Mouse (Mus musculus) forebrain, postnatal 0 days (tissue): ENCODE data around the gene Lif. TPM values are rescaled to one million over a fixed set of nuclear protein-coding genes. Genes with fewer than 3 reads are reported as not detected.

Source experiments
- ATAC-seq: fragments of 200-750 bp; cut with Nextera tagmentation; 2 replicates; pipeline ENCODE4 v1.8.0; 2017; ENCODE audit warnings: mild to moderate bottlenecking, moderate library complexity
- DNase-seq: peaks from one replicate; pipeline ENCODE4 v3.0.0-alpha.2; 2015
- H3K27ac ChIP-seq: fragments of 300-500 bp; sonication (generic); 2 replicates; pipeline ENCODE4 v1.5.1; 2014; ENCODE audit warnings: low read depth, mild to moderate bottlenecking, antibody characterized with exemption, low read length, moderate library complexity, mixed read lengths
- H3K27me3 ChIP-seq: fragments of 300-500 bp; sonication (generic); 2 replicates; pipeline ENCODE4 v1.6.1; 2014; ENCODE audit warnings: mild to moderate bottlenecking, low read length, mixed read lengths; ENCODE audit not compliant: insufficient read depth
- H3K36me3 ChIP-seq: fragments of 300-500 bp; sonication (generic); 2 replicates; pipeline ENCODE4 v1.6.1; 2014; ENCODE audit warnings: mild to moderate bottlenecking, moderate library complexity; ENCODE audit not compliant: insufficient read depth
- H3K4me1 ChIP-seq: fragments of 300-500 bp; sonication (generic); 2 replicates; pipeline ENCODE4 v1.6.1; 2014; ENCODE audit warnings: antibody characterized with exemption; ENCODE audit not compliant: insufficient read depth
- H3K4me2 ChIP-seq: fragments of 300-500 bp; sonication (generic); 2 replicates; pipeline ENCODE4 v1.6.1; 2014; ENCODE audit warnings: low read depth, mild to moderate bottlenecking, moderate library complexity
- H3K4me3 ChIP-seq: fragments of 300-500 bp; sonication (generic); 2 replicates; pipeline ENCODE4 v1.5.1; 2014; ENCODE audit warnings: low read depth, low read length, mixed read lengths
- H3K9ac ChIP-seq: fragments of 300-500 bp; sonication (generic); 2 replicates; pipeline ENCODE4 v1.6.1; 2014; ENCODE audit warnings: mild to moderate bottlenecking
- H3K9me3 ChIP-seq: fragments of 300-500 bp; sonication (generic); 2 replicates; pipeline ENCODE4 v1.6.1; 2016; ENCODE audit warnings: low read length
- CTCF ChIP-seq: sonication (generic); IDR thresholded peaks from 2 replicates; pipeline ENCODE4 v1.5.1; 2016; ENCODE audit warnings: antibody characterized with exemption, control low read depth, low read depth
- WGBS: fragments of 180-500 bp; shearing (Covaris S2); extraction: QIAGEN DNeasy Blood & Tissue Kit; methylation state at CpG from one replicate; pipeline ENCODE4 v1.1.7; 2014; 5-methylcytosine and 5-hydroxymethylcytosine counted together
- polyA plus RNA-seq: library from polyadenylated mRNA; unstranded; fragments of >200 nt; fragmentation: Nextera tagmentation; extraction: Ambion mirVana; gene quantifications from 2 replicates; pipeline ENCODE4 v1.2.1, GENCODE M21; 2015
- total RNA-seq: library from RNA; depleted of rRNA; stranded (reverse); fragments of >200 nt; gene quantifications from 2 replicates; pipeline ENCODE4 v1.2.3, GENCODE M21; 2014

Lif gene
- total and polyA plus RNA-seq, 2 experiments from 2014 or later = 0.22 to 0.43 TPM

GRCm38 (mm10) chr11:4222046-4222950, 35.1 kb upstream of the Lif start:
- Histone ChIP-seq H3K9ac (no peak overlapping the region), H3K27ac (no peak overlapping the region), H3K36me3 (no peaks in the 10 kb centered on the region), H3K4me3 (no peak overlapping the region), H3K27me3 (no peaks in the 10 kb centered on the region; the same call in 1 of the 2 replicates), H3K4me1 (no peaks in the 10 kb centered on the region; the same call in 1 of the 2 replicates), H3K9me3 (0 out of 2 replicates have a peak, but pooled peaks cover 5% of the 10 kb centered on the region), H3K4me2 (no peak overlapping the region)
- TF ChIP-seq CTCF = no peak
- DNase-seq (no peak), ATAC-seq (no peak)
- WGBS = 76% methylated on average over 17 of the region's 17 CpGs

- no peaks in the 10 kb centered on the region for H3K36me3 ChIP-seq
- no peak overlapping the region for H3K4me2 ChIP-seq
- no peaks in the 10 kb centered on the region for H3K9me3 ChIP-seq
- H3K4me3 ChIP-seq = no peak overlapping the region
- 38% methylated on average over 6 of the region's 7 CpGs for WGBS
- no peak for DNase-seq
- H3K4me1 ChIP-seq = no peaks in the 10 kb centered on the region
- ATAC-seq = no peak
- H3K27ac ChIP-seq = no peak overlapping the region
- H3K27me3 ChIP-seq = no peaks in the 10 kb centered on the region
- no peak for TF ChIP-seq CTCF
- no peak overlapping the region for H3K9ac ChIP-seq
These were observed 33.8 kb upstream of the Lif start for GRCm38 (mm10) chr11:4223393-4224188.

- ATAC-seq (no peak), DNase-seq (no peak)
- no peak overlapping the region for H3K27ac ChIP-seq
- no peaks in the 10 kb centered on the region for H3K27me3 ChIP-seq
- no peak for TF ChIP-seq CTCF
- H3K36me3 ChIP-seq = no peaks in the 10 kb centered on the region
- no peak overlapping the region for H3K4me3 ChIP-seq
- 46% methylated on average over 2 of the region's 2 CpGs for WGBS
- H3K4me1 ChIP-seq = no peaks in the 10 kb centered on the region
- no peak overlapping the region for H3K9ac ChIP-seq
- no peak overlapping the region for H3K4me2 ChIP-seq
- no peaks in the 10 kb centered on the region for H3K9me3 ChIP-seq
These were observed 33.1 kb upstream of the Lif start for GRCm38 (mm10) chr11:4224223-4224622.

- Histone ChIP-seq H3K9ac (no peak overlapping the region), H3K4me3 (no peak overlapping the region), H3K27me3 (no peaks in the 10 kb centered on the region), H3K27ac (no peak overlapping the region), H3K9me3 (no peaks in the 10 kb centered on the region), H3K4me2 (no peak overlapping the region), H3K36me3 (no peaks in the 10 kb centered on the region), H3K4me1 (no peaks in the 10 kb centered on the region)
- ATAC-seq = no peak
- DNase-seq = no peak
- TF ChIP-seq CTCF = no peak
- 86% methylated on average over 5 of the region's 5 CpGs for WGBS
These were observed 30.6 kb upstream of the Lif start for GRCm38 (mm10) chr11:4226569-4227325.

- H3K27ac ChIP-seq = no peak overlapping the region
- no peak overlapping the region for H3K4me3 ChIP-seq
- WGBS = 36% methylated on average over 8 of the region's 8 CpGs
- no peaks in the 10 kb centered on the region for H3K9me3 ChIP-seq
- ATAC-seq = peak; percentile 56
- no peak overlapping the region for H3K4me2 ChIP-seq
- no peaks in the 10 kb centered on the region for H3K27me3 ChIP-seq
- H3K36me3 ChIP-seq = no peaks in the 10 kb centered on the region
- peak; percentile 34 for DNase-seq
- H3K4me1 ChIP-seq = no peaks in the 10 kb centered on the region
- TF ChIP-seq CTCF = no peak
- H3K9ac ChIP-seq = no peak overlapping the region
These were observed 28.9 kb upstream of the Lif start for GRCm38 (mm10) chr11:4228463-4228862.

- no peak for ATAC-seq
- WGBS = 73% methylated on average over 4 of the region's 4 CpGs
- no peaks in the 10 kb centered on the region for H3K36me3 ChIP-seq
- no peaks in the 10 kb centered on the region for H3K4me1 ChIP-seq
- no peaks in the 10 kb centered on the region for H3K9me3 ChIP-seq
- H3K4me2 ChIP-seq = no peak overlapping the region
- no peak overlapping the region for H3K27ac ChIP-seq
- H3K9ac ChIP-seq = no peak overlapping the region
- DNase-seq = no peak
- H3K27me3 ChIP-seq = no peaks in the 10 kb centered on the region
- H3K4me3 ChIP-seq = no peak overlapping the region
- no peak for TF ChIP-seq CTCF
These were observed 27.5 kb upstream of the Lif start for GRCm38 (mm10) chr11:4229841-4230240.
